Mouse (Mus musculus) forebrain, embryonic 14.5 days (tissue): ENCODE results near the gene Clic5. TPM values are rescaled to one million over a fixed set of nuclear protein-coding genes. Genes with fewer than 3 reads are reported as not detected.
A peak's percentile ranks its signal among the peaks of the same experiment; 100 is the strongest.

ENCODE experiments used
- ATAC-seq: fragments of 200-750 bp; cut with Nextera tagmentation; 2 replicates; pipeline ENCODE4 v1.8.0; 2017; ENCODE audit warnings: mild to moderate bottlenecking, moderate library complexity
- DNase-seq: peaks from one replicate; pipeline ENCODE4 v3.0.0-alpha.2; 2015; ENCODE audit warnings: low spot score
- H3K27ac ChIP-seq: fragments of 300-500 bp; sonication (generic); 2 replicates; pipeline ENCODE4 v1.5.1; 2014; ENCODE audit warnings: low read depth, mild to moderate bottlenecking, control low read depth, low read length, moderate library complexity
- H3K27me3 ChIP-seq: fragments of 300-500 bp; sonication (generic); replicated peaks from 2 replicates; pipeline ENCODE4 v1.6.1; 2014; ENCODE audit warnings: low read length, control low read depth, mixed read lengths; ENCODE audit not compliant: control insufficient read depth, insufficient read depth
- H3K36me3 ChIP-seq: fragments of 300-500 bp; sonication (generic); 2 replicates; pipeline ENCODE4 v1.6.1; 2014; ENCODE audit warnings: low read length, control low read depth; ENCODE audit not compliant: control insufficient read depth, insufficient read depth
- H3K4me1 ChIP-seq: fragments of 300-500 bp; sonication (generic); 2 replicates; pipeline ENCODE4 v1.6.1; 2014; ENCODE audit warnings: antibody characterized with exemption, low read length, control low read depth; ENCODE audit not compliant: control insufficient read depth, insufficient read depth
- H3K4me2 ChIP-seq: fragments of 300-500 bp; sonication (generic); 2 replicates; pipeline ENCODE4 v1.6.1; 2014; ENCODE audit warnings: mild to moderate bottlenecking, control low read depth, low read length
- H3K4me3 ChIP-seq: fragments of 300-500 bp; sonication (generic); 2 replicates; pipeline ENCODE4 v1.5.1; 2014; ENCODE audit warnings: low read depth, low read length, control low read depth
- H3K9ac ChIP-seq: fragments of 300-500 bp; sonication (generic); 2 replicates; pipeline ENCODE4 v1.6.1; 2014; ENCODE audit warnings: mild to moderate bottlenecking, low read length, control low read depth, moderate library complexity
- H3K9me3 ChIP-seq: fragments of 300-500 bp; sonication (generic); replicated peaks from 2 replicates; pipeline ENCODE4 v1.6.1; 2016; ENCODE audit warnings: low read length, control low read depth, mixed read lengths; ENCODE audit not compliant: control insufficient read depth
- WGBS: fragments of 180-500 bp; shearing (Covaris S2); extraction: QIAGEN DNeasy Blood & Tissue Kit; methylation state at CpG from one replicate; pipeline ENCODE4 v1.1.7; 2014; 5-methylcytosine and 5-hydroxymethylcytosine counted together
- polyA plus RNA-seq: library from polyadenylated mRNA; unstranded; fragments of >200 nt; fragmentation: Nextera tagmentation; extraction: Ambion mirVana; gene quantifications from 2 replicates; pipeline ENCODE4 v1.2.1, GENCODE M21; 2014

The Clic5 gene
- 0.04 and 0.12 TPM in 2 replicates for polyA plus RNA-seq

- 4% methylated on average over 24 of the region's 24 CpGs for WGBS
- Histone ChIP-seq H3K27me3 (peaks cover 19% of the 10 kb centered on the region), H3K9ac (peak within 1 kb of the TSS; percentile 47; the same call in 1 of the 2 replicates), H3K4me3 (peak within 1 kb of the TSS; percentile 29), H3K9me3 (no peaks in the 10 kb centered on the region), H3K27ac (no peak within 1 kb of the TSS), H3K4me2 (peak within 1 kb of the TSS; percentile 69), H3K4me1 (no peaks in the 10 kb centered on the region; the same call in 1 of the 2 replicates), H3K36me3 (no peaks in the 10 kb centered on the region)
- peak; percentile 26; the same call in 1 of the 2 replicates for ATAC-seq
- peak; percentile 63 for DNase-seq
These were observed at the start of gene Clic5 for GRCm38 (mm10) chr17:44188042-44188768. Clic5 (plus strand) TSS chr17:44188584.

GRCm38 (mm10) chr17:44145806-44146205 lies 42.6 kb upstream of the Clic5 start:
- Histone ChIP-seq H3K4me3 (no peak overlapping the region), H3K4me2 (no peak overlapping the region), H3K9ac (no peak overlapping the region), H3K27me3 (no peaks in the 10 kb centered on the region), H3K4me1 (no peaks in the 10 kb centered on the region), H3K27ac (no peak overlapping the region), H3K9me3 (no peaks in the 10 kb centered on the region), H3K36me3 (no peaks in the 10 kb centered on the region)
- ATAC-seq (no peak), DNase-seq (no peak)
- WGBS = 73% methylated on average over 1 of the region's 1 CpGs

- DNase-seq = no peak
- no peak overlapping the region for H3K27ac ChIP-seq
- no peak overlapping the region for H3K9ac ChIP-seq
- no peak overlapping the region for H3K4me3 ChIP-seq
- no peaks in the 10 kb centered on the region for H3K36me3 ChIP-seq
- H3K4me1 ChIP-seq = no peaks in the 10 kb centered on the region
- no peak for ATAC-seq
- H3K9me3 ChIP-seq = no peaks in the 10 kb centered on the region
- no peaks in the 10 kb centered on the region for H3K27me3 ChIP-seq
- 92% methylated on average over 5 of the region's 5 CpGs for WGBS
- no peak overlapping the region for H3K4me2 ChIP-seq
These were observed 40.1 kb upstream of the Clic5 start for GRCm38 (mm10) chr17:44148109-44148846.

GRCm38 (mm10) chr17:44151130-44151529 lies 37.3 kb upstream of the Clic5 start:
- ATAC-seq (no peak), DNase-seq (peak; percentile 17)
- no peak overlapping the region for H3K4me2 ChIP-seq
- H3K27ac ChIP-seq = no peak overlapping the region
- H3K9ac ChIP-seq = no peak overlapping the region
- no peaks in the 10 kb centered on the region for H3K36me3 ChIP-seq
- H3K4me3 ChIP-seq = no peak overlapping the region
- no peaks in the 10 kb centered on the region for H3K27me3 ChIP-seq
- WGBS = 72% methylated on average over 3 of the region's 3 CpGs
- no peaks in the 10 kb centered on the region for H3K9me3 ChIP-seq
- no peaks in the 10 kb centered on the region for H3K4me1 ChIP-seq

- WGBS = 81% methylated on average over 8 of the region's 8 CpGs
- H3K9me3 ChIP-seq = no peaks in the 10 kb centered on the region
These were observed 36.5 kb upstream of the Clic5 start for GRCm38 (mm10) chr17:44151889-44152288.

GRCm38 (mm10) chr17:44153871-44154270 lies 34.5 kb upstream of the Clic5 start:
- Histone ChIP-seq H3K4me3 (no peak overlapping the region), H3K27me3 (no peaks in the 10 kb centered on the region), H3K36me3 (no peaks in the 10 kb centered on the region), H3K9me3 (no peaks in the 10 kb centered on the region), H3K4me2 (no peak overlapping the region), H3K4me1 (no peaks in the 10 kb centered on the region), H3K27ac (no peak overlapping the region), H3K9ac (no peak overlapping the region)
- 48% methylated on average over 5 of the region's 5 CpGs for WGBS
- no peak for ATAC-seq
- DNase-seq = no peak

More at GRCm38 (mm10) chr17:44151889-44152288, 36.5 kb upstream of the Clic5 start:
- DNase-seq (no peak), ATAC-seq (no peak)
- Histone ChIP-seq H3K4me2 (no peak overlapping the region), H3K4me1 (no peaks in the 10 kb centered on the region), H3K9ac (no peak overlapping the region), H3K27me3 (no peaks in the 10 kb centered on the region), H3K36me3 (no peaks in the 10 kb centered on the region), H3K4me3 (no peak overlapping the region), H3K27ac (no peak overlapping the region)

GRCm38 (mm10) chr17:44155204-44155603 lies 33.2 kb upstream of the Clic5 start:
- DNase-seq (no peak), ATAC-seq (no peak)

GRCm38 (mm10) chr17:44158186-44158585 lies 30.2 kb upstream of the Clic5 start:
- DNase-seq (no peak), ATAC-seq (no peak)
- no peak overlapping the region for H3K4me3 ChIP-seq
- WGBS = 65% methylated on average over 1 of the region's 1 CpGs
- no peak overlapping the region for H3K27ac ChIP-seq
- H3K27me3 ChIP-seq = no peaks in the 10 kb centered on the region
- H3K4me2 ChIP-seq = no peak overlapping the region
- no peaks in the 10 kb centered on the region for H3K36me3 ChIP-seq
- no peak overlapping the region for H3K9ac ChIP-seq
- no peaks in the 10 kb centered on the region for H3K4me1 ChIP-seq
- H3K9me3 ChIP-seq = no peaks in the 10 kb centered on the region

More at GRCm38 (mm10) chr17:44155204-44155603, 33.2 kb upstream of the Clic5 start:
- Histone ChIP-seq H3K9ac (no peak overlapping the region), H3K36me3 (no peaks in the 10 kb centered on the region), H3K4me2 (no peak overlapping the region), H3K4me3 (no peak overlapping the region), H3K4me1 (no peaks in the 10 kb centered on the region), H3K27me3 (no peaks in the 10 kb centered on the region), H3K27ac (no peak overlapping the region), H3K9me3 (no peaks in the 10 kb centered on the region)
- WGBS = 75% methylated on average over 2 of the region's 2 CpGs

GRCm38 (mm10) chr17:44160449-44160848 lies 27.9 kb upstream of the Clic5 start:
- H3K27me3 ChIP-seq = no peaks in the 10 kb centered on the region
- H3K9me3 ChIP-seq = no peaks in the 10 kb centered on the region
- DNase-seq (no peak), ATAC-seq (no peak)
- no peak overlapping the region for H3K4me2 ChIP-seq
- no peaks in the 10 kb centered on the region for H3K4me1 ChIP-seq
- H3K36me3 ChIP-seq = no peaks in the 10 kb centered on the region
- no peak overlapping the region for H3K9ac ChIP-seq
- no peak overlapping the region for H3K27ac ChIP-seq
- 90% methylated on average over 11 of the region's 11 CpGs for WGBS
- H3K4me3 ChIP-seq = no peak overlapping the region
